Mouse (Mus musculus) layer of hippocampus, postnatal 36 days (tissue): ENCODE measurements at regions not wholly inside any gene's neighbourhood (a gene's known extent, or its start where the extent isn't known, plus 50 kb on each side); places are given as distances from the start of the nearest gene placed in this dataset.
"Not testable (repeated sequence)": the region's sequence is repeated elsewhere in the genome, so short reads cannot be mapped to it uniquely, and the experiment has no call there.

Experiments
- DNase-seq, 2 experiments: peaks; one replicate each; pipeline ENCODE4 v3.0.0; 2022

- no peak for DNase-seq
Observed at GRCm38 (mm10) chr14:82299222-82299621, 2144.1 kb upstream of the Pcdh17 start.

GRCm38 (mm10) chr14:82313491-82313890 is 2129.9 kb upstream of the Pcdh17 start:
- peak; percentile 11 to 18 for DNase-seq

- DNase-seq, result not testable (repeated sequence)
Observed at GRCm38 (mm10) chr14:82334841-82335240, 2108.5 kb upstream of the Pcdh17 start.
